Mouse (Mus musculus) right cerebral cortex, postnatal 25 days (tissue): Measurements from ENCODE around the gene RPS10-NUDT3.

Experiments used
- DNase-seq: peaks from one replicate; pipeline ENCODE4 v3.0.0; 2022

RPS10-NUDT3 gene

DNA sequence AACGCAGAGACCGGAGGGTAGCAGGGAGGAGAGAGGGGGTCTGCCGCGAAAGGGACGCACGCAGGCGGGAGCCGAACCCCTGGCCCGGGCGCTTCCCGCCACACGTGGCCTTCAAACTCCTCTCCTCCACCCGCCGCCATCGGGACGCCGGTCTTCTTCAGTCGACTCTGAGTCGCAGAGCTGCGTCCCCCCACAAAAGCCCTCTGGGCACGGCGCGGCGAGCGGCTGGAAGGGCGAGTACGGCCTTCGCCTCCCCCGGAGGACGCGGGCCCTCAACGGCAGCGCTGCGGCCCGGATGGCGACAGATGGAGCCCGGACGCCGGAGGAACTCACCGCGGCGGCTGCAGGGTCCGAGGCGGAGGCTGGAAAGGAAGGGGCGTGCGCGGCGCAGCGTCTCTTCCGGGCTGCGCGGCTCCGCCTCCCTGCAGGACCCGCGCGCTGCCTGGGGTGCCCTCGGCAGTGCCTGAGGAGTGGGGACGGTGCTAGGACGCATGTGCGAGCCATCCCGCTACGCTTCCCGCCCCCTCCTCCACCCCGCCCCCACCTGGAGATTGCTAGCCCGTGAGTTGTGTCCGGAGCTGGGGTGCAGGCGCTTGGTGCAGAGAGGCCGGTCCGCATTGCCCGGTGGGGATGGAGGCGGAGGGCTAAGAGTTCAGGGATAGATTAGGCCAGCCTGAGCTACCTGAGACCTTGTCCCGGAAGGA lies at the start of gene RPS10-NUDT3:
RPS10-NUDT3 (minus strand) TSS at position 352 of the 704 bp plus-strand sequence.
- DNase-seq = peak; percentile 90

DNA sequence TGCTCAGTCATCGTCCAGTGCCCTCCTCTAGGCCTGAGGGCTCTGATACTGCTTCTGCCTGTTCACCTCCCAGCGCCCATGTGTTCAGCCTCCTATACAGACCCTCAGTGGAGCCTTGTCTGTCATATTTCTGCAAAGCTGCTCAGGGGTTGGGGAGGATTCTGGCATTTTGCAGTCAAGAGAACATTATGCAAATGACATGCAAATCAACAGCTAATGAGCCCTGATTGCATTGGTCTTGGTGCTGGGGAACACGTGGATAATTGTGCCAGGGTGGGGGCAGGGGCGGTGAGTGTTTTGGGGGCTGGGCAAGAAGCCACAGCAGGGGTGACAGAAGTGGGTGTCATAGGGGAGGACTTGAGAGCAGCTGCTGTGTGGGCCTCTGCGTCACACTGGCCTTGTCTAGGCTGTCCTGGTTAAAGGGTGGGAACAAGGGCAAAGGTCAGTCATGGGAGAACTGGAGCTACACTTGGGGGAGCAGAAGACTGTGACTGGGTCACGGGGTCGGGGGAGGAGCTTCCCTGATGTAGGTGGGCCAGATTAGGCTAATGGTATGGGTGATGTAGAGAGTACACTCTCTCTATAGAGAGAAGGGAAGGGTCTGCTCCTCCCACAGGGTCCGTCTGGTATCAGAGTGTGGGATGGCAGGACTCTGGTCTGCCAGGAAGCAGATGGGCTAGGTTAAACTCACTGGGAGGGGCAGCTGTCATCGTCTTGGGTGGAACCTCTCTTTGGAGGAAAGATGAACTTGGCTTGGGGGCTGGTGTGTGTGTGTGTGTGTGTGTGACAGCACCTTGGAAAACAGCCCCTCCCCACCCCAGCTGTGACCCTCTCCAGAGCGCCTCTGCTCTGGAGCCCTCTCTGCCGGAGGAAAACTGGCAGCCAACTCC lies 44.1 kb upstream of the RPS10-NUDT3 start:
- no peak for DNase-seq

DNA sequence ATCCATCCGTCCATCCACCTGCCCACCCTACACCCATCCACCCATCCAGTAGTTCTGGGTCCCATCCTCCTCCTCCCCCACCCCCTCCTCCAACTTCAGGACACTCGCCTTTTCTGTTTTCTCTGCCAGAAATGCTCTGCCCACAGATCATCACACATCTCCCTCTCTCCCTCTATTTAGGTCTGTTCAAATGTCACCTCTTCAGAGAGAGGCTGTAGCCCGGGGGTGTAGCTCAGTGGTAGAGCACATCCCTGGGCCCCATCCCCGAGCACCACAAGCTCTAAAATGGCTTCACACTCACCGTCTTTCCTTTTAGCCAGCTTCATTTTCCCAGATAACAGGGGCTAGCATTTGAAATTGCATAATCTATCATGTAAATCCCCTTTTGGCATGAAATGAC lies 42.7 kb upstream of the RPS10-NUDT3 start:
- DNase-seq = no peak

DNA sequence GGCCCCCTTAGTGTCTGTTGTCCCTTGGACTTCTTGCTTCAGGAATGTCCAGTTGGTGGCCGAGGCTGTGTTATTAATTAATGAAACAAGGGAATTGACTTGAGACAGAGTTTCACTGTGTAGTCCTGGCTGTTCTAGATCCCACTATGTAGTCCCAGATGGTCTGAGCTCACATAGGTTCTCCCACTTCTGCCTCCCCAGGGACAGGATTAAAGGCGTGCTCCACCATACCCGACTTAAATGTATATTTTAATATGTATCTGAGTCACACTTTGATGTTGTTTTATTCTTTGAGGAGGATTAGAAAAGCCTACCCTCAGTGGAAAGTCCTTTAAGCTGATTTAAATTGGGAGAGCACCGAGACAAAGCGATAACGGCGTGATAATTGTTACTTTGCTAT lies 41.2 kb upstream of the RPS10-NUDT3 start:
- no peak for DNase-seq

DNA sequence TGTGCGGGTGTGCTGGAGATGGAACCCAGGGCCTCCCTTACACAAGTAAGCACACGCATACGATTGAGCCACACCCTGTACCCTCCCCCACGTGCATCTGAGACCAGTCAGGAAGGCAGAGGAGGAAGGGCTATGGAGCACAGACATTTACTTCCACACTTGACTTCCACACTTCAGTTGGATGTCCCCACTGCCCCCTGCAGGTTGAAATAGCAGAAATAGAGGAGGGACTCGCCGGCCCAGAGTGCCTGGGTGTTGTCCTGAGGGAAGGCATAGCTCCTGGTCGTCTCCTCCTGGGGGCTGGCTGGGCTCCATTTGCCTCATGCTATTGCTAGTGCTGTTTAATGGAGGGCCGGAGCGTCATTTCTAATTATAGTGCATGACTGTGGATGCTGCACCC lies 40.4 kb upstream of the RPS10-NUDT3 start:
- no peak for DNase-seq

DNA sequence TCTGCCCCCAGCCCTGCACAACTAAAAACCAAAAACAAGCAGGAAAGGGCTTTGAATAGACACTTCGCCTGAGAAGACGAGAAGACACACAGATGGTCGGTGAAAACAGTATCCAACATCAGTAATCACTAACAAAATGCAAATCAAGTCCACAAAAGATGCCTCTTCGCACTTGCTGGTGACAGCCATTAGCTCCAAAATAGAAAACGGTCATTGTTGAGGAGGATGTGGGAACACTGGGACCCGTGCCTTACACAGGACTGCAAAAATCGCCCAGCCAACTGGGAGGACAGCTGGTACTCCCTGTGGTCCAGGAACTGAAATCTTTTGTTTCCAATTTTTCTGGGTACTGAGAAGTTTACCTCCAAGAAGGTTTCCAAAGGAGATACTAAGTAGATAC lies 38.9 kb upstream of the RPS10-NUDT3 start:
- no peak for DNase-seq

DNA sequence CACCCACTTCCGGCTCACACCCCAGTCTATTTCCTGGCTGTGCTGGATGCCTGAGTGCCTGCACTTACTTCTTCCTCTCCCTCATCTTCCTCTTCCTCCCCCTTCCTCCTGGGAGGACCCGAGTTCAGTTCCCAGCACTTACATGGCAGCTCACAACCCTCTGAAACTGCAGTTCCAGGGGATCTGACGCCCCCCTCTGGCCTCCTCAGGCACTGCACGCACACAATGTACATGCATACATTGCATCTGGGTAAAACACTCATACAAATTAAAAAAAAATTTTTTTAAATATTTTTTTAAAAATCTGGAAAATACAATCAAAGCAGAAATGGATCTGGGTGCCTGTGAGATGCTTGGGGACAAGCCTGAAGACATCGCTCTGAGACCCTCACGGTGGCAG lies 36.7 kb upstream of the RPS10-NUDT3 start:
- no peak for DNase-seq

DNA sequence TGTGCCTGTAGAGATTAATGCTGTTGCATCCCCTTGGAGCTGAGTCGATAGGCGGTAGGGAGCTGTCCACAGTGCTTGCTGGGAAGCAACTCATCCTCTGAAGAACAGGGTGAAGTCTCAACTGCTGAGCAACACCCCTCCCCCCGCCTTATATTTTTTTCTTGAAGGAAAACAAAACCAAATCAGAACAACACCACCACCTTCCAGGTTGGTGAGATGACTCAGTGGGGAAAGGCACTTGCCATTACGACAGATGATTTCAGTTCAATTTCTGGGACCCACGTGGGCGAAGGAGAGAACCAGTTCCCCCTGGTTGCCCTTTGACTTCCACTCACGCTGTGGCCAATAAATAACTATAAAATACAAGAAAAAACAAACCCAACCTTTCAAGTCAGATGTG lies 23.7 kb upstream of the RPS10-NUDT3 start:
- DNase-seq = no peak

DNA sequence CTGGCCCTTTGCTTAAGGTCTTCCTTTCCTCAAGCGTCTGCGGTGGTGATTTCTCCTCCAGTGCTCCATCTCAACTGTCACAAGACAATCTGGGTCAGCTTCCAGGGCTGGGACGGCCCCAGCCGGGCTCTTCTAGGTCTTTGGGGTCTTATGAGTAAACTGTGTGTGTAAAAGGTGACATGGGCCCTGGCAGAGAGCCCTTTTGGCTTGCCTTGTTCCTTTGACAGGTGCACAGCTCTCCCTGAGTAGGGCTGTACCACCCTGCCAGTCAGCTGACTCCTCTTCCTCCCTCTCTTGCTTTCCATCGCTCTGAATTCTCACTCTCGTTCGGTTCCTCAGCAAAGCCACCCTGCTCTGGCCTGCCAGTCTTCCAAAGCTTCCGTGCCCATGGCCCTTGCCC lies 22.1 kb upstream of the RPS10-NUDT3 start:
- peak; percentile 52 for DNase-seq

DNA sequence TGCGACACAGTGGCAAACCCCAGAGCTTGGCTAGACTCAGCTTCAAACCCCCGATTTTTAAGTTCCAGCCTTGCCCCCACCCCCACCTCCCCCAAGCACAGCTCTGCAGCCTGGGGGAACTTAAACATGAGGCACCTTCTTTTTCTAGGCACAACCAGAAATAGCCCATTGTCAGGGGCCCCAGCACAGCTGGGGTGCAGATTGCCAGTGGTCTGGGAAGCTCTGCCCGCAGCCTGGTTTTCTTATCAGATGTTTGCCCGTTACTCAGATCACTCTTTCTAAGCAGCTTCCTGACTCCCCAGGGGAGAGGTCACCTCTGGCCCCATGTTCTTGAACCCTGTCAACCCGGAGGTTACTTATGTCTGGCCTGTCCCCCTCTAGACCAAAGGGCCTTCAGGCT lies 21.4 kb upstream of the RPS10-NUDT3 start:
- no peak for DNase-seq

DNA sequence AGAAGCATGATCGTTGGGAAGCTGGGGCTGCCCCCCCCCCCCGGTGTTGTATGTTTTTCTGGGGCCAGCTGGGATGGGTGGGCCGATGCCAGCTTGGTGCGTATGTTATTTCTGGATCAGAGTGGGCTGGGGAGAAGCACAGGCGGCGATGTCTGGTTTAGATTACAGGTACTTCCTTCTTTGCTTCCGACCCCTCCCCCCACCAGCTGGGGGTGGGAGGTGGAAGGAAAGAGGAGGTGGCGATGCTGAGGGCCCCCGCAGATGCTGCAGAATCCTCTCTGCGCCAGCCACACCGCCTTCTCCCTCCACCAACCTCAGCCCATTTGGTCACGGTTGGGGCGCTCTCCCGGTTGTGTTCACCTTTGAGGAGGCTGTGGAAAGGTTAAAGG lies 21.0 kb upstream of the RPS10-NUDT3 start:
- DNase-seq = peak; percentile 83

DNA sequence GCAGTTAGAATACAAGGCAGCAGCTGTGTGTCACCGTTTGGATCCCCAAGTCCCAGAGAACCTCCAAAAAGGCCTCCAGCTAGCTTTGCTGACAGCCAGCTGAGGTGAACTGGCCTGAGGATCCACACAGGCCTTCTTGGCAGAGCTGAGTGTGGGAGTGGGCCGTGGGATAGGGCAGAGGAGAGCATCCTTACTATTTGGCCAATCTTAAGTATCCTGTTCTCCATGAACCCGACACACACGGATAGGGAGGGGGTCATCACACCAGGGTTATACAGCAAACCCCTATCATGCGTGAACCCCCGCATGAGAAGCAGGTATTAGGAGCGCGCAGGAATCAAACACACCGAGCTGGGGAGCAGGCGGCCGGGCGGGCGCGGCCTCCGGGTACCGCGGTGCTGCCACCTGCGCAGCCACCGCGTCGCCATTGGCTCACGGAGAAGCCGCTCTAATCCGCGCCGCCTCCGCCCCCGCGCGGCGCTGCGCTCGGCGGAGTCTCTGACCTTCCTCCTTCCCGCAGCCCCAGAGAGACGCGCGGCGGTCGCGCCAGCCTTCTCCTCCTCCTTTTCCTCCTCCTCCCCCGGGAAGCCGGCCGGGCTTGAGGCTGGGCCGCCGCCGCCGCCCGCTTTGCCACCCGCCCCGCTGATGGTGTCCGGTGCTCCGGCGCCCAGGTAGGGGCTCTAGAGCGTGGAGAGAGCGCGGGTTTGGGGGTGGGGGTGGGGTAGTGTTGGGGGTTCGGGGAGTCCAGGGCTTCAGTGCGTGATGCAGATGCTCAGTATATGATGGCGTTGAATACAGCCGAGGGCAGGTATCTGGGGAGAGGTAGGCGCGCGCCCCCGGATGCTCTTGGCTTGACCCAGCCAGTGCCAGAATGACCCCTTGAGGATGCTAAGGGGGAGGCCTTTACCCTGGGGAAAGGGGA lies 20.3 kb upstream of the RPS10-NUDT3 start, which contains the start of gene Pacsin1:
Pacsin1 (plus strand) TSS at position 421 of the 922 bp plus-strand sequence.
- DNase-seq = peak; percentile 84

DNA sequence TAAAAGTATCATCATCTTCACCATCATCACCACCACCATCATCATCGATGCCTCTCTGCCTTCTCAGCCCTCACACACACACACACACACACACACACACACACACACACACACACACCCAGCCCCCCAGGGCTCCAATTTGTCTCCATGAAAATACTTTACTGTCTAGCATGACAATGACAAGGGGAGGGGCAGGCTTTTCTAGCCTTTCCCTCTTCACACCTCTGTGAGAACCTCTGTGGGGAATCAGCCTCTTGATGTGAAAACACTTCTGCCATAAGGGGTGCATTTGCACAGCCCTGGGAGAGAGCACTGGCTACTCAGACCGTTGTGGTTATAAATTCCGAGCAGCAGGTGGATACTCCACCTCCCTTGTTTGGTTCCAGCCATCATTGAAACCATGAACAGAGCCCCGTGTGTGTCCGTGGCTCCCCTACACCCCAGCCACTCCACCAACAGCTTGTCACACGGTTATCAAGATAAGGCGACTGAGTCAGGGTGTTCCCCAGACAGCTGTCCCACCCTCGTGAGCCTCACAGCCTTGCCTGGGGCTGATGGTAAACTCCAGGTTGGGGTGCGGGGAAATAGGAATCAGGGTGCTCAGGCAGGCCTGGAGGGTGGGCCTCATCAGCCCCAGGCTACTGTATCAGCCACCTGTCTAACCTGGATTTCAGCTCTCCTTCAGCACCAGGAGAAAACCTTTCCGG lies 18.4 kb upstream of the RPS10-NUDT3 start:
- no peak for DNase-seq

DNA sequence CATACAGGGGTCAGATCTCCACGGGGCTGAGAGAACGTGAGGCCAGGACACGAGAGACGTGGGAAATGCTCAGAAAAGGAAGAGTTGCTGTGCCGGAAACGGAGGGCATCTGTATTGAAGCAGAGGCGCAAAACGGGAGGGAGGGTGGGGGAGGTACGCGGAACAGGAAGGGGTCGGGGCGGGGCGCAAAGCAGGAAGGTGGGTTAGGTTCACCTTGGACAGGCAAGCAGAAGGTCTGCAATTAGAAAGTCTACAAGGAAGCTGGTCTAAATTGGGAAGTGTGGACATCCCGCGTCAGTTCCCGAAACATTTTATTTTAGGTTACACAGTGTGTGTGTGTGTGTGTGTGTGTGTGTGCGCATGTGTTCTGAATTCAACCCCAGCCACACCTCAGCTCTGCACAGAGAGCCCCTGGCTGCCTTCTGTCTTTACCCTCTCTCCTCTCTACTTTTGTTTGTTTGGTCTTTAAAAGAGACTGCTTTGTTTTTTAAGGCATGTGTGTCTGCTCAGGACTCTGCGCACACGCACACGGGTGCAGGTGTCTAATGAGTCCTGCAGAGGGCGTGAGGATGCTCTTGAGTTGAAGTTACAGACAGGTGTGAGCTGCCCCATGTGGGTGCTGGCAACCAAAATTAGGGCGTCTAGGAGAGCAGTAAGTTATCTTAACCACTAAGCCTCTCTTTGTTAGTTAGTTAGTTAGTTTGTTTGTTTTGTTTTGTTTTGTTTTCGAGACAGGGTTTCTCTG lies 17.2 kb upstream of the RPS10-NUDT3 start:
- no peak for DNase-seq

DNA sequence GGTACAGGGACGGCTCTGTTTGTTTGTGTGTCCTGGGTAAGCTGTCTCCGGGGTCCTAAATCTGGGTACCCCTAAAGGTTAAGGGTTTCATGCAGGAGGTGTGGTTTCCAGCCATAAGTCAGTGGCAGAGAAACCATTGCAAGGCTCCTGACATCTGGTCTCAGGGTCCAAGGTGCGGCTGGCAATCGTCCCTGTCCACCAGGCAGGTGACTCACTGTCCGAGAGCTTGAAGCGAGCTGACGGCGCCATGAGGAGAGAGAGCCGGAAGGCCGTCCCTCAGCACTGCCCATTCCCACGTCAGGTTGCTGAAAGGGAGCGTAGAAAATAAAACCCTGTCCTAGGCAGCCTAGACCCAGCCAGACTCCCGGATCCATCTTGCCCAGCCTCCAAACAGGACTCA lies 15.6 kb upstream of the RPS10-NUDT3 start:
- no peak for DNase-seq

DNA sequence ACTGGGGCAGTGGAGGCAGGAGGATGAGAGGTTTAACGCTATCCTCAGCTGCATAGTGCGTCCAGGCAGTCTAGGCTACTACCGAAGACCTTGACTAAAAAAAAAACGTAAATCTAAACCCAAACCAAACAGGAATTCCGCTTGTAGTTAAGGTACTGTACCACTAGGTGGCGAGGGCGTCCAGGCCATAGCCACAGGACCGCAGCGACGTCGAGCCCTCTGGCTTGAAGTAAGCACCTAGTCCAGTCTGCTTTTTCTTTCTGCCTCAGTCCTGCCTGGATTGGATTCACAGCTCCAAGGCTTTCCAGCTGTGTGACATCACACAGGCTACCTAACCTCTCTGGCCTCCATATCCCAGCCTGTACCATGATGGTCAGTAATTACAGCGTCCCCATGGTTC lies 15.1 kb upstream of the RPS10-NUDT3 start:
- peak; percentile 37 for DNase-seq

DNA sequence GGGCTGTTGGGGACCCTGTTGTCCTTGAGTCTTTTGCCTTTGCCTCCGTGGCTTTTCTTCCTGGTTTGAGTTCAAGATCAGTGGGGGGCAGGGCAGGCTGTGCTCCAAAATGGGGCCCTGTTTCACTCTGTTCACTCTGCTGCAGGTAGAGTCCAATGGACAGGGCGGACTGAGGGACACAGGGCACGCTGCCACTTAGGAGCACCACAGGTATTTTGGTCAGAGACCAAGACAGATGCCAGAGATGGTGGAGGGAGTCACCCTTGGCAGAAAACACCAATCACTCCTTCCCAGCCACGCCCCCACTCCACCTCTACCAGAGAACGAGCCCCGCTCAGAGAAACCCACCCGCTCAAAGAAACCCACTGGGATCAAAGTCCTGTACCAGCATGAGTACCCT lies 10.8 kb upstream of the RPS10-NUDT3 start:
- no peak for DNase-seq

DNA sequence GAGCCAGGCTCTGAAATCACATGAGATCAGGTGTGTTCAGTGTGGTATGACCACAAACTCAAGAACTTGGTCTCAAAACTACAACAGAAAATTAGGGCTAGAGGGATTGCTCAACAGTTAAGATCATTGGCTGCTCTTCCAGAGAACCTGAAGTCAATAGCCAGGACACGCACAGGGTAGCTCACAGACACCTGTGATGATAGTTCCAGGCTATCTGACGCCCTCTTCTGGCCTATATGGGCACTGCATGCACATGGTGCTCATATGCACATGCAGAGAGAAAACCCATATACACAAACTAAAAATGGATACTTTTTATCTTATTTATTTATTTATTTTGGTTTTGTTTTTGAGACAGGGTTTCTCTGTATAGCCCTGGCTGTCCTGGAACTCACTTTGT lies 9.6 kb upstream of the RPS10-NUDT3 start:
- no peak for DNase-seq

DNA sequence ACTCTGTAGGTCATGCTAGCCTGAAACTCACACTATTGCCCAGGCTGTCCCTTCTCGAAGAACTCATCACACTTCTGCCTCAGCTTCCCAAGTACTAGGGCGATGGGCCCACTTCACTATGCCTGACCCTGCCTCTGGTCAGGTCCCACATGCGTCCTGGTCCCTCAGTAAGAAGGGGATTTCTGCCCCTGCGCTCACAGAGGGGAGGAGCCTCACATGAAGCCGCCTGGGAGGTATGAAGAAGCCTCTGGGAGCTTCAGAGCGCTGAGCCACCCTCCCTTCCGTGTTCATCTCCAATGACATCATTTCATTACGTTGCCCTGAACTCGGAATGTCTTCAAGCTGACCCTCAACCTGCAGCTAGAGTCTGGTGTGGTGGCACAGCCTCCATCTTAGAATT lies 8.7 kb upstream of the RPS10-NUDT3 start:
- DNase-seq = no peak

DNA sequence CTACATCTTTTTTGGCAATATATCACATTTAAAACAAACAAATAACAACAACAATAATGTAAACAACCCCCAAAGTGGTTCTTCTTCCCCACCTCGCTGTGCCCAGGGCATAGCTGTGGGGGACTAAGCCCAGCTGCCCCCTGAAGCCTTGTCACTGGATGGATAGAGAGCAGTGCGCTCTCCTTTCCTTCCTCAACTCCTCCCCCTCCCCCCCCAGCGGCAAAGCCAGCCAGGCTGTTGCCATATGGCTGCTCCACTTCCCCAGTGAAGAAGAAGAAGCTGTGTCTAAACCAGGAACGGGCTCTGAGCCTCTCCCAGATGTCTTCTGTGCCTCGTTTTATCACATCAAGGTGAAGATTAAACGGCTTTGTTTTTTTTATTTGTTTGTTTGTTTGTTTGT lies 8.1 kb upstream of the RPS10-NUDT3 start:
- DNase-seq = peak; percentile 34

DNA sequence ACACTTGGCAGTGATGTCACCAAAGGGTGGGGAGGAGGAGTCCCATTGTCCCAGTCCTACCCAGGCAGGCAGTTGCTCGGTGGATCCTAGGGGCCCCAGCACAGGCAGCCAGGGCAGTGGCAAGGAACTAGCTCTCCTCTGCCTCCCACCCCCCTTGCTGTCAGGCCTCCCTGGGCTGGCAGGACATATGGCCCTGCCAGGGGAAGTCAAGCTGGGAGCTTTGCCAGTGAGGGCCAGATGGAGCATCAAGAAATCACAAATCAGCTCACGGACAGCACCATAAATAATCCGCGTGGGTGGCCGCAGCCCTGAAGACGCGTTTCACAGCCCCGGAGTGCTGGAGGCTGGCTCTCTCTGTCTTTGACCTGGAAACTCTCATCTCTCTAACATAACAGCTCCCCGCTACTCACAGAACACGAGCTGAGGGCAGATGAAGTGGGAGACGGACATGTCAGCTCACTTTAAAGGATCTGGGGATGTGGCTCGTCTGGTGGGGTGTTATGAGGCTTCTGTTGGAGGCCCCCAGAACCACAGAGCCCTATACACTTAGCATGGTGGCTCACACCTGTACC lies 7.6 kb upstream of the RPS10-NUDT3 start:
- peak; percentile 82 for DNase-seq
